Mouse (Mus musculus) heart, embryonic 13.5 days (tissue): ENCODE results near the gene Entpd3. TPM values are rescaled to one million over a fixed set of nuclear protein-coding genes. Genes with fewer than 3 reads are reported as not detected.

Experiments used
- ATAC-seq: fragments of 200-750 bp; cut with Nextera tagmentation; 2 replicates; pipeline ENCODE4 v1.8.0; 2017; ENCODE audit warnings: moderate TSS enrichment; ENCODE audit not compliant: insufficient number of reproducible peaks, low FRiP score, low TSS enrichment; ENCODE audit errors: extremely low read depth
- H3K27ac ChIP-seq: fragments of 300-500 bp; sonication (generic); replicated peaks from 2 replicates; pipeline ENCODE4 v1.5.1; 2015; ENCODE audit warnings: moderate library complexity, mild to moderate bottlenecking, inconsistent platforms
- H3K27me3 ChIP-seq: fragments of 300-500 bp; sonication (generic); replicated peaks from 2 replicates; pipeline ENCODE4 v1.6.1; 2015; ENCODE audit warnings: mild to moderate bottlenecking, inconsistent platforms
- H3K36me3 ChIP-seq: fragments of 300-500 bp; sonication (generic); 2 replicates; pipeline ENCODE4 v1.6.1; 2015; ENCODE audit warnings: mild to moderate bottlenecking, inconsistent platforms
- H3K4me1 ChIP-seq: fragments of 300-500 bp; sonication (generic); 2 replicates; pipeline ENCODE4 v1.6.1; 2015; ENCODE audit warnings: inconsistent platforms
- H3K4me2 ChIP-seq: fragments of 300-500 bp; sonication (generic); 2 replicates; pipeline ENCODE4 v1.6.1; 2015; ENCODE audit warnings: inconsistent platforms, mild to moderate bottlenecking, moderate library complexity
- H3K4me3 ChIP-seq: fragments of 300-500 bp; sonication (generic); 2 replicates; pipeline ENCODE4 v1.5.1; 2015; ENCODE audit warnings: moderate library complexity, mild to moderate bottlenecking, inconsistent platforms
- H3K9ac ChIP-seq: fragments of 300-500 bp; sonication (generic); 2 replicates; pipeline ENCODE4 v1.6.1; 2015; ENCODE audit warnings: inconsistent platforms, mild to moderate bottlenecking, moderate library complexity
- H3K9me3 ChIP-seq: fragments of 300-500 bp; sonication (generic); 2 replicates; pipeline ENCODE4 v1.6.1; 2016; ENCODE audit warnings: inconsistent platforms
- WGBS: fragments of 180-500 bp; shearing (Covaris S2); methylation state at CpG from one replicate; pipeline ENCODE4 v1.1.7; 2015; ENCODE audit warnings: mixed read lengths; 5-methylcytosine and 5-hydroxymethylcytosine counted together
- polyA plus RNA-seq: library from polyadenylated mRNA; unstranded; fragments of >200 nt; fragmentation: Nextera tagmentation; extraction: Ambion mirVana; gene quantifications from 2 replicates; pipeline ENCODE4 v1.2.1, GENCODE M21; 2015

Gene Entpd3
- 0.40 and 0.55 TPM in 2 replicates for polyA plus RNA-seq

- H3K36me3 ChIP-seq = no peaks in the 10 kb centered on the region
- peaks cover 9% of the 10 kb centered on the region for H3K4me1 ChIP-seq
- H3K4me2 ChIP-seq = peak within 1 kb of the TSS; percentile 86
- no peaks in the 10 kb centered on the region for H3K9me3 ChIP-seq
- H3K9ac ChIP-seq = peak within 1 kb of the TSS; percentile 78
- no peak within 1 kb of the TSS for H3K27ac ChIP-seq
- no peak for ATAC-seq
- peaks cover 63% of the 10 kb centered on the region for H3K27me3 ChIP-seq
- 2% methylated on average over 31 of the region's 31 CpGs for WGBS
- peak within 1 kb of the TSS; percentile 56 for H3K4me3 ChIP-seq
Measured at GRCm38 (mm10) chr9:120539662-120540251, at the start of gene Entpd3. Gene Entpd3 (plus strand): TSS chr9:120539818.

- H3K9me3 ChIP-seq = no peaks in the 10 kb centered on the region
- H3K36me3 ChIP-seq = peaks cover 27% of the 10 kb centered on the region
- ATAC-seq = no peak
- H3K4me2 ChIP-seq = peak overlapping the region; percentile 75
- 78% methylated on average over 3 of the region's 3 CpGs for WGBS
- H3K27ac ChIP-seq = 0 out of 2 replicates have a peak overlapping the region, but pooled peaks have one; percentile 95
- H3K4me1 ChIP-seq = peaks cover 18% of the 10 kb centered on the region
- peak overlapping the region; percentile 100; the same call in 1 of the 2 replicates for H3K9ac ChIP-seq
- H3K4me3 ChIP-seq = peak overlapping the region; percentile 100
- no peaks in the 10 kb centered on the region for H3K27me3 ChIP-seq
Measured at GRCm38 (mm10) chr9:120491509-120491908, 48.1 kb upstream of the Entpd3 start.

GRCm38 (mm10) chr9:120492010-120492399 lies 47.6 kb upstream of the Entpd3 start, which contains the start of gene Eif1b:
Gene Eif1b (plus strand): TSS chr9:120492232.
- WGBS = 3% methylated on average over 19 of the region's 19 CpGs
- Histone ChIP-seq H3K4me2 (peak within 1 kb of the TSS; percentile 75), H3K27me3 (no peaks in the 10 kb centered on the region), H3K4me3 (peak within 1 kb of the TSS; percentile 100), H3K36me3 (peaks cover 27% of the 10 kb centered on the region), H3K27ac (peak within 1 kb of the TSS; percentile 95), H3K4me1 (peaks cover 21% of the 10 kb centered on the region), H3K9me3 (no peaks in the 10 kb centered on the region), H3K9ac (peak within 1 kb of the TSS; percentile 100)
- peak; percentile 20; the same call in 1 of the 2 replicates for ATAC-seq

- Histone ChIP-seq H3K9ac (peak overlapping the region; percentile 100), H3K4me3 (peak overlapping the region; percentile 100), H3K27ac (peak overlapping the region; percentile 95), H3K4me2 (peak overlapping the region; percentile 75), H3K9me3 (no peaks in the 10 kb centered on the region), H3K4me1 (peaks cover 22% of the 10 kb centered on the region), H3K36me3 (peaks cover 27% of the 10 kb centered on the region), H3K27me3 (no peaks in the 10 kb centered on the region)
- WGBS = under 1% methylated on average over 97 of the region's 97 CpGs
- peak; percentile 77 for ATAC-seq
Measured at GRCm38 (mm10) chr9:120492400-120493351, 46.9 kb upstream of the Entpd3 start.

GRCm38 (mm10) chr9:120493781-120494180 lies 45.8 kb upstream of the Entpd3 start:
- Histone ChIP-seq H3K4me2 (peak overlapping the region; percentile 75), H3K27ac (peak overlapping the region; percentile 95; the same call in 1 of the 2 replicates), H3K9ac (peak overlapping the region; percentile 100), H3K4me3 (peak overlapping the region; percentile 100), H3K27me3 (no peaks in the 10 kb centered on the region), H3K36me3 (peaks cover 27% of the 10 kb centered on the region), H3K9me3 (no peaks in the 10 kb centered on the region), H3K4me1 (peaks cover 22% of the 10 kb centered on the region)
- WGBS = 69% methylated on average over 12 of the region's 12 CpGs
- ATAC-seq = no peak

GRCm38 (mm10) chr9:120496691-120497090 lies 42.9 kb upstream of the Entpd3 start:
- H3K4me1 ChIP-seq = peaks cover 22% of the 10 kb centered on the region
- H3K36me3 ChIP-seq = peaks cover 27% of the 10 kb centered on the region
- no peak overlapping the region for H3K27ac ChIP-seq
- no peak overlapping the region for H3K4me3 ChIP-seq
- ATAC-seq = no peak
- no peak overlapping the region for H3K9ac ChIP-seq
- no peak overlapping the region for H3K4me2 ChIP-seq
- WGBS = 5% methylated on average over 3 of the region's 3 CpGs
- H3K27me3 ChIP-seq = peaks cover 5% of the 10 kb centered on the region; the same call in 1 of the 2 replicates
- no peaks in the 10 kb centered on the region for H3K9me3 ChIP-seq

GRCm38 (mm10) chr9:120497983-120498382 lies 41.6 kb upstream of the Entpd3 start:
- Histone ChIP-seq H3K36me3 (peaks cover 27% of the 10 kb centered on the region), H3K27ac (no peak overlapping the region), H3K4me2 (no peak overlapping the region), H3K27me3 (peaks cover 5% of the 10 kb centered on the region; the same call in 1 of the 2 replicates), H3K4me1 (peaks cover 19% of the 10 kb centered on the region), H3K9me3 (no peaks in the 10 kb centered on the region), H3K9ac (no peak overlapping the region), H3K4me3 (no peak overlapping the region)
- WGBS = 83% methylated on average over 5 of the region's 5 CpGs
- ATAC-seq = no peak

- H3K9ac ChIP-seq = no peak overlapping the region
- H3K4me2 ChIP-seq = no peak overlapping the region
- peaks cover 5% of the 10 kb centered on the region; the same call in 1 of the 2 replicates for H3K27me3 ChIP-seq
- H3K27ac ChIP-seq = no peak overlapping the region
- peaks cover 1% of the 10 kb centered on the region; the same call in 1 of the 2 replicates for H3K36me3 ChIP-seq
- WGBS = 37% methylated on average over 10 of the region's 10 CpGs
- H3K9me3 ChIP-seq = peaks cover 1% of the 10 kb centered on the region
- peaks cover 5% of the 10 kb centered on the region; the same call in 1 of the 2 replicates for H3K4me1 ChIP-seq
- no peak for ATAC-seq
- H3K4me3 ChIP-seq = no peak overlapping the region
Measured at GRCm38 (mm10) chr9:120501191-120501902, 38.3 kb upstream of the Entpd3 start.

GRCm38 (mm10) chr9:120502013-120502412 lies 37.6 kb upstream of the Entpd3 start:
- H3K4me2 ChIP-seq = peak overlapping the region; percentile 42
- H3K9ac ChIP-seq = no peak overlapping the region
- H3K4me1 ChIP-seq = peaks cover 1% of the 10 kb centered on the region; the same call in 1 of the 2 replicates
- 7% methylated on average over 8 of the region's 8 CpGs for WGBS
- H3K27ac ChIP-seq = no peak overlapping the region
- H3K9me3 ChIP-seq = peaks cover 8% of the 10 kb centered on the region
- H3K36me3 ChIP-seq = no peaks in the 10 kb centered on the region
- no peak overlapping the region for H3K4me3 ChIP-seq
- peaks cover 5% of the 10 kb centered on the region; the same call in 1 of the 2 replicates for H3K27me3 ChIP-seq
- ATAC-seq = no peak

GRCm38 (mm10) chr9:120504423-120504822 lies 35.2 kb upstream of the Entpd3 start:
- ATAC-seq = no peak
- Histone ChIP-seq H3K27ac (no peak overlapping the region), H3K4me3 (no peak overlapping the region), H3K27me3 (peaks cover under 1% of the 10 kb centered on the region; the same call in 1 of the 2 replicates), H3K4me2 (no peak overlapping the region), H3K9ac (no peak overlapping the region), H3K4me1 (no peaks in the 10 kb centered on the region), H3K36me3 (no peaks in the 10 kb centered on the region), H3K9me3 (peaks cover 11% of the 10 kb centered on the region)
- WGBS = 71% methylated on average over 2 of the region's 2 CpGs
